Mouse (Mus musculus): Measurements from ENCODE around the gene Runx1. TPM values are rescaled to one million over a fixed set of nuclear protein-coding genes. Genes with fewer than 3 reads are reported as not detected.

Runx1 gene
- total RNA-seq, 1 experiment: 7.4 TPM

DNA sequence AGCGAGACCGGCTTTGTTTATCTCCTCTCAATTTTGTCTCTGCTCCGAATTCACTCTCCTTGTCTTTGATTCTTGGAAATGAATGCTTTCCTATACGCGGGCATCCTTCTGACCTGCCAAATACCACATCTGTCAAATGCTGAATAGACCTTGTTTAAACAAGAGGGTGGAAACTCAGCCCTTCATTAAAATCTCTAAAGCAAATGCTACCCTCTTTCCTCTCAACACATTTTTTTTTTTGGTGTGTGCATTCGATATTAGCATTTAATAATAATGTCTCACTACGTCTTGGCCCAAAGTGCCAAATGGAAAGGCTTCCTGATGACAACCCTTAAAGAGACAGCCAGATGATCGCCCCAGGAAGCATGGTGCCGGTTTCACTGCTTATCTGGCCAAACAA lies 85.4 kb downstream of the Runx1 start:
- H3K4me1 ChIP-seq (ENCODE audit: control insufficient read depth in 2 of 2, insufficient read depth in 2 of 2, low read length in 2 of 2, poor library complexity in 1 of 2): no peaks in the 10 kb centered on the region
- TF ChIP-seq HCFC1 (IDR thresholded peaks at IDR 0.05; ENCODE audit: borderline replicate concordance, insufficient read depth, low read length) (no peak), CHD2 (IDR thresholded peaks at IDR 0.05; ENCODE audit: low read depth, low read length) (no peak), MAFK (IDR thresholded peaks at IDR 0.05; ENCODE audit: insufficient read depth, low read depth, low read length) (no peak), ZNF384 (IDR thresholded peaks at IDR 0.05; ENCODE audit: low read depth, low read length) (no peak), ZC3H11A (IDR thresholded peaks at IDR 0.05; ENCODE audit: borderline replicate concordance, low read depth, low read length) (no peak)
- no peaks in the 10 kb centered on the region for H3K9me3 ChIP-seq (ENCODE audit: control insufficient read depth, insufficient read depth, low read depth, low read length)
- in situ Hi-C loops (cut with MboI; ENCODE audit: low sequenced_read_pairs in 2 of 2, unreplicated experiment in 2 of 2): no loop called here
- H3K27ac ChIP-seq (ENCODE audit: insufficient read depth, low read depth, low read length, poor library complexity, severe bottlenecking): no peak overlapping the region
- H3K36me3 ChIP-seq (ENCODE audit: control insufficient read depth, insufficient read depth, low read length, poor library complexity, severe bottlenecking): no peaks in the 10 kb centered on the region
- DNase-seq (ENCODE audit: low read depth, low spot score): no peak
- no peak overlapping the region for H3K9ac ChIP-seq (ENCODE audit: insufficient read depth, low read depth, low read length, poor library complexity, severe bottlenecking)
- H3K4me3 ChIP-seq (ENCODE audit: insufficient read depth in 1 of 2, low read depth in 1 of 2, low read length in 2 of 2, poor library complexity in 1 of 2, severe bottlenecking in 1 of 2): no peak overlapping the region

DNA sequence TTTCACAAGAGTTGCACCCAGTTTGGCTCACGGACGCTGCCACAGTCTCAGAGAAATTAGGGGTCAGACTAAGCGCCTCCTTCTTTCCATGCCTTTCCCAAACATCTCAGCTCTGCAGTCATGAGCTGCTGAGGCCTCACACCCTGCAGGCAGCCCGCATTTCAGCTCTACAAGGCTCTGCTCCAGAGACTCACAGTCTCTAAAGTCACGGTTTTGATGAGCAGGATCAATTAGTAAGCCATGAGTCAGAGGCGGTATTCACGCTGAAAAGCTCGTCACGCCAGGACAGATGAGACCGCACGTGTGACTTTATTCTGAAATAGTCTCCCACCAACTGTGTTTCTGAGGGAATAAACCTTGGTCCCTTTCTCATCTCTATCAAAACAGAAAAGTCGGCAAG lies 86.0 kb downstream of the Runx1 start:
- DNase-seq (ENCODE audit: low read depth, low spot score): no peak
- Histone ChIP-seq H3K4me3 (ENCODE audit: insufficient read depth in 1 of 2, low read depth in 1 of 2, low read length in 2 of 2, poor library complexity in 1 of 2, severe bottlenecking in 1 of 2) (no peak overlapping the region), H3K9me3 (ENCODE audit: control insufficient read depth, insufficient read depth, low read depth, low read length) (no peaks in the 10 kb centered on the region), H3K9ac (ENCODE audit: insufficient read depth, low read depth, low read length, poor library complexity, severe bottlenecking) (no peak overlapping the region), H3K4me1 (ENCODE audit: control insufficient read depth in 2 of 2, insufficient read depth in 2 of 2, low read length in 2 of 2, poor library complexity in 1 of 2) (no peaks in the 10 kb centered on the region), H3K27ac (ENCODE audit: insufficient read depth, low read depth, low read length, poor library complexity, severe bottlenecking) (no peak overlapping the region), H3K36me3 (ENCODE audit: control insufficient read depth, insufficient read depth, low read length, poor library complexity, severe bottlenecking) (no peaks in the 10 kb centered on the region)
- no peak for TF ChIP-seq MAFK (IDR thresholded peaks at IDR 0.05; ENCODE audit: insufficient read depth, low read depth, low read length)
- TF ChIP-seq ZNF384 (IDR thresholded peaks at IDR 0.05; ENCODE audit: low read depth, low read length): no peak
- no peak for TF ChIP-seq ZC3H11A (IDR thresholded peaks at IDR 0.05; ENCODE audit: borderline replicate concordance, low read depth, low read length)
- no peak for TF ChIP-seq HCFC1 (IDR thresholded peaks at IDR 0.05; ENCODE audit: borderline replicate concordance, insufficient read depth, low read length)
- TF ChIP-seq CHD2 (IDR thresholded peaks at IDR 0.05; ENCODE audit: low read depth, low read length): no peak
- in situ Hi-C loops (cut with MboI; ENCODE audit: low sequenced_read_pairs in 2 of 2, unreplicated experiment in 2 of 2): no loop called here

DNA sequence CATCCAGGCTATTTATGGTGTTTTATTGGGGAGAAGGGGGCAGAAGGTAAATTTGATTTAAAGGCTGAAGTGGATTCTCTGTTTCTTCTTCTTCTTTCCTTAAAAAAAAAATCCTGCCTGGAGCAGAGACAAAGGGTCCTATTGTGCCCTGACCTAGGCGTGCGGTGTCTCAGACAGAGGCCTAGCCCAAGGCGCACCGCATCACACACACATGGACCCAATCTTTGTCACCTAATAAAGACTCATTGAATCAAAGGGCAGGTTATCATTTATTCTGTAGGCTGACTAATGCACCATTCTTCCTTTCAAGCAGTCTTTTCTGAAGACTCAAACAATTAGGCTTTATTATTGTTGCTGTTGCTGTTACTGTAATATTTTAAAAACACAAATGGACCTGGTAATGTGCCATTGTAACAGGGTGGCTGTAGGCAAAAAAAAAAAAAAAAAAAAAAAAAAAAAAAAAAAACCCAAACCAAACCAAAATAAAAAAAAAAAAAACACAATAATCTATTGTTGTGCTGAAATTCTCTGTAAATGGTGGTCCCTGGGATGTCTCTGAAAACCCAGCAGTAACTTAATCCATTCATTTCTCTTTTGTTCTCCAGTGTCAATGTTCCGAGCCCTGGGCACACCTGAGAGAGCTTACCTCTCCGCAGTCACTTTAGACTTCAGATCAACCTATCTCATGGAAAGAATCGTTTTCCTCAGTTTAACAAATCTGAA lies 86.7 kb downstream of the Runx1 start:
- TF ChIP-seq HCFC1 (IDR thresholded peaks at IDR 0.05; ENCODE audit: borderline replicate concordance, insufficient read depth, low read length) (no peak), ZC3H11A (IDR thresholded peaks at IDR 0.05; ENCODE audit: borderline replicate concordance, low read depth, low read length) (no peak), MAFK (IDR thresholded peaks at IDR 0.05; ENCODE audit: insufficient read depth, low read depth, low read length) (no peak), ZNF384 (IDR thresholded peaks at IDR 0.05; ENCODE audit: low read depth, low read length) (peak; percentile 44; the same call in 1 of the 2 replicates), CHD2 (IDR thresholded peaks at IDR 0.05; ENCODE audit: low read depth, low read length) (no peak)
- Histone ChIP-seq H3K27ac (ENCODE audit: insufficient read depth, low read depth, low read length, poor library complexity, severe bottlenecking) (no peak overlapping the region), H3K36me3 (ENCODE audit: control insufficient read depth, insufficient read depth, low read length, poor library complexity, severe bottlenecking) (no peaks in the 10 kb centered on the region), H3K9ac (ENCODE audit: insufficient read depth, low read depth, low read length, poor library complexity, severe bottlenecking) (no peak overlapping the region), H3K9me3 (ENCODE audit: control insufficient read depth, insufficient read depth, low read depth, low read length) (no peaks in the 10 kb centered on the region), H3K4me3 (ENCODE audit: insufficient read depth in 1 of 2, low read depth in 1 of 2, low read length in 2 of 2, poor library complexity in 1 of 2, severe bottlenecking in 1 of 2) (no peak overlapping the region), H3K4me1 (ENCODE audit: control insufficient read depth in 2 of 2, insufficient read depth in 2 of 2, low read length in 2 of 2, poor library complexity in 1 of 2) (no peaks in the 10 kb centered on the region)
- in situ Hi-C loops (cut with MboI; ENCODE audit: low sequenced_read_pairs in 2 of 2, unreplicated experiment in 2 of 2): no loop called here
- no peak for DNase-seq (ENCODE audit: low read depth, low spot score)

DNA sequence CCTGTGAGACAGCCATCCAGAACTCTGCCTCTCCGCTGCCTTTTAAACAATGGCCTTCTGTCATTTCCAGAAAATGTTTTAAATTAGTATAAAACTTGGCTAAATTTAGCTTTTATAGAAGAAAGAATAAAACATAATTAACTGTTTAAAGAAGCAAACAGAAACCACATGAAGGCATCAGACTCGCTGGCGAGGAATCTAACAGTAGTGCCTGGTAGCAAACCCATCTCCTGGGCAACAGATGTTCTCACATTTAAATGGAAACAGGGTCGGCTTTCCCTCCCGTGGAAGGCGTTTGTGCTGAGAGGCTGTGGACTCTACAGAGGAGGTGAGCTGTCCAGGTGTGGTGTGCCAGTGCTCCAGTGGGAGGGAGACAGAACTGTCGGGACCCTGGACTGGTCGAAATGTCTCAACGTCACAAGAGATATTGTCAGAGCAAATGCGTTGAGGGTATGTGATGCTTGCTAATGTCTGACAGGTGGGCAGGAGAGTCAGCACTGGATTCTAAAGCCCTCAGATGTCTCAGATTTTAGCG lies 87.4 kb downstream of the Runx1 start:
- no peaks in the 10 kb centered on the region for H3K36me3 ChIP-seq (ENCODE audit: control insufficient read depth, insufficient read depth, low read length, poor library complexity, severe bottlenecking)
- in situ Hi-C loops (cut with MboI; ENCODE audit: low sequenced_read_pairs in 2 of 2, unreplicated experiment in 2 of 2): no loop called here
- H3K9me3 ChIP-seq (ENCODE audit: control insufficient read depth, insufficient read depth, low read depth, low read length): no peaks in the 10 kb centered on the region
- TF ChIP-seq MAFK (IDR thresholded peaks at IDR 0.05; ENCODE audit: insufficient read depth, low read depth, low read length) (no peak), ZNF384 (IDR thresholded peaks at IDR 0.05; ENCODE audit: low read depth, low read length) (no peak), CHD2 (IDR thresholded peaks at IDR 0.05; ENCODE audit: low read depth, low read length) (no peak), ZC3H11A (IDR thresholded peaks at IDR 0.05; ENCODE audit: borderline replicate concordance, low read depth, low read length) (no peak), HCFC1 (IDR thresholded peaks at IDR 0.05; ENCODE audit: borderline replicate concordance, insufficient read depth, low read length) (no peak)
- no peak overlapping the region for H3K27ac ChIP-seq (ENCODE audit: insufficient read depth, low read depth, low read length, poor library complexity, severe bottlenecking)
- H3K4me3 ChIP-seq (ENCODE audit: insufficient read depth in 1 of 2, low read depth in 1 of 2, low read length in 2 of 2, poor library complexity in 1 of 2, severe bottlenecking in 1 of 2): no peak overlapping the region
- no peak for DNase-seq (ENCODE audit: low read depth, low spot score)
- no peak overlapping the region for H3K9ac ChIP-seq (ENCODE audit: insufficient read depth, low read depth, low read length, poor library complexity, severe bottlenecking)
- H3K4me1 ChIP-seq (ENCODE audit: control insufficient read depth in 2 of 2, insufficient read depth in 2 of 2, low read length in 2 of 2, poor library complexity in 1 of 2): no peaks in the 10 kb centered on the region

Data from ES-E14 (cell line).